Mouse (Mus musculus) spleen, adult 2 months (tissue): ENCODE measurements around the gene Arhgef26.

ENCODE experiments used
- CTCF ChIP-seq: fragments of 200-500 bp; IDR thresholded peaks from 2 replicates; pipeline ENCODE4 v1.5.1; 2011; ENCODE audit warnings: mild to moderate bottlenecking, inconsistent platforms; ENCODE audit not compliant: insufficient read depth, insufficient read length, insufficient replicate concordance; ENCODE audit errors: extremely low read depth
- POLR2A ChIP-seq: fragments of 200-500 bp; IDR thresholded peaks from 2 replicates; pipeline ENCODE4 v1.6.1; 2011; ENCODE audit warnings: low read depth, low read length, inconsistent platforms

DNA sequence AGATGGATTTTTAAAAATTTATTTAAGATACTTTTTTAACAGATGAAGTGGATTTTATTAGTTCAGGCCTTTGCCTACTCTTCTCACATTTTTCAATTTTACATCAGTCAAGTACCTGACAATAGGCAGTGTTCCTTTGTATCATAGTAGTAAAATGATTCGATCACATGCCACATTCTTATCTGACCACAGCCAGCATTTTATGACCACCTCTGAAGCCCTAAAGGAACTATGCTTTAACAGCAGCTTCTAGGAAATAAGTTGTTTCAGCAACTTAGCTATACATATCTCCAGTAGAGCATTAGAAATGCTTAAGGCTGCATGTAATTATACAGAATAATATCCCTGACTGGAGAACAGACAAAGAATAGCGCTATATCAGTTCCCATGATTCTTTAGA is 146.2 kb downstream of the Arhgef26 start:
- TF ChIP-seq POLR2A (no peak), CTCF (no peak)
